Mouse (Mus musculus) hindbrain, postnatal 0 days (tissue): Measurements from ENCODE around the gene Fgfr2. TPM values are rescaled to one million over a fixed set of nuclear protein-coding genes. Genes with fewer than 3 reads are reported as not detected.

ENCODE experiments used
- ATAC-seq: fragments of 200-750 bp; cut with Nextera tagmentation; 2 replicates; pipeline ENCODE4 v1.8.0; 2017; ENCODE audit warnings: mild to moderate bottlenecking, moderate TSS enrichment, moderate library complexity
- DNase-seq: peaks from one replicate; pipeline ENCODE4 v3.0.0-alpha.2; 2015; ENCODE audit warnings: low spot score
- H3K27ac ChIP-seq: fragments of 300-500 bp; sonication (generic); 2 replicates; pipeline ENCODE4 v1.5.1; 2014; ENCODE audit warnings: mild to moderate bottlenecking
- H3K27me3 ChIP-seq: fragments of 300-500 bp; sonication (generic); 2 replicates; pipeline ENCODE4 v1.6.1; 2014; ENCODE audit warnings: low read length, mixed read lengths; ENCODE audit not compliant: insufficient read depth
- H3K36me3 ChIP-seq: fragments of 300-500 bp; sonication (generic); 2 replicates; pipeline ENCODE4 v1.6.1; 2014; ENCODE audit warnings: low read length, mixed read lengths; ENCODE audit not compliant: insufficient read depth
- H3K4me1 ChIP-seq: fragments of 300-500 bp; sonication (generic); 2 replicates; pipeline ENCODE4 v1.6.1; 2014; ENCODE audit warnings: antibody characterized with exemption, low read length, mixed read lengths; ENCODE audit not compliant: insufficient read depth
- H3K4me2 ChIP-seq: fragments of 300-500 bp; sonication (generic); 2 replicates; pipeline ENCODE4 v1.6.1; 2014; ENCODE audit warnings: low read depth, mild to moderate bottlenecking, low read length, moderate library complexity, mixed read lengths
- H3K4me3 ChIP-seq: fragments of 300-500 bp; sonication (generic); 2 replicates; pipeline ENCODE4 v1.5.1; 2014; ENCODE audit warnings: low read length
- H3K9ac ChIP-seq: fragments of 300-500 bp; sonication (generic); replicated peaks from 2 replicates; pipeline ENCODE4 v1.6.1; 2014; ENCODE audit warnings: mild to moderate bottlenecking, low read length, moderate library complexity, mixed read lengths
- H3K9me3 ChIP-seq: fragments of 300-500 bp; sonication (generic); 2 replicates; pipeline ENCODE4 v1.6.1; 2016; ENCODE audit warnings: low read length, mixed read lengths
- CTCF ChIP-seq: IDR thresholded peaks from 2 replicates; pipeline ENCODE4 v1.5.1; 2016; ENCODE audit warnings: antibody characterized with exemption, control low read depth, low read depth
- WGBS: fragments of 180-500 bp; shearing (Covaris S2); extraction: QIAGEN DNeasy Blood & Tissue Kit; methylation state at CpG from one replicate; pipeline ENCODE4 v1.1.7; 2014; 5-methylcytosine and 5-hydroxymethylcytosine counted together
- polyA plus RNA-seq: library from polyadenylated mRNA; unstranded; fragments of >200 nt; fragmentation: Nextera tagmentation; extraction: Ambion mirVana; gene quantifications from 2 replicates; pipeline ENCODE4 v1.2.1, GENCODE M21; 2015
- total RNA-seq: library from RNA; depleted of rRNA; stranded (reverse); fragments of >200 nt; gene quantifications from 2 replicates; pipeline ENCODE4 v1.2.3, GENCODE M21; 2014

Gene Fgfr2
- total and polyA plus RNA-seq, 2 experiments from 2014 or later, result 17.3 to 49.0 TPM

DNA sequence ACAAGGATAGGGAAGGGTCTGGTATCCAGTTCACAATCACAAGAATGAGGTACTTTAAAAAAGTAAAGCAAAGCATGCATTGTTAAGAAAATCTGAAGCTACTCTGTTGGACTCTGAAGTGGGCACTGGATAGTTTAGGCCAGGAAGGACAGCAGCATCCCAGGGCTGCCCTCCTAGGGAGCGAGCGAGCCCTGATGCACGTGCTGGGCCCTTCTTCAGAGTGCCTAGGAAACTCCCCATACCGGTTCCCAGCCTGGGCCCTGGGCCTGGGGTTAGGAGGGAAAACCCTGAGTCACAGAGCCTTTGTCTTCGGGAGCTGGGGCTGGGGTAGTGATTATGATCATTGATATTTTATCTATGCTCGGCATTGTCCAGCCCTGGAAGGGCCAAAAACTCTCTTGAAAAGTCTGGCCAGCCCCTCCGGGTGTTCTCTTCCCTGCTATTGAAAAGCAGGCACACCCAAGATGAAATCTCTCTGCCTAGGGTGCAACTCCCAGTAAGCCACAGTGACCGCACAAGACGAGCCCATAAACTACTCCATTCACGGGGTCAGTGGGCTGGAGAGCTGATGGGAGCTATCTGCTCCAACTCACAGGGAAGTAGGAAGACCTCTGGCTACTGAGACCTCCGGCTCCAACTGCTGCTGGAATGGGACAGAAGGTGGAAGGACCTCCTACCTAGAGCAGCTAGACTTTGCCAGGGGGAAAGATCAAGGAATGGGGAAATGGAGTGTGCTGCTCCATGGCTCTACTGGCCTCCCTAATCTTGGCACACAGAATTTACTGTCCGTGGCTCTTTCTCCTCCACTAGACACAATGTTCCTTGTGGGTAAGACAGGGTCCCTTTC lies 354.4 kb downstream of the Fgfr2 start:
- Histone ChIP-seq H3K27me3 (no peaks in the 10 kb centered on the region), H3K4me1 (no peaks in the 10 kb centered on the region; the same call in 1 of the 2 replicates), H3K9me3 (no peaks in the 10 kb centered on the region), H3K9ac (no peak overlapping the region), H3K27ac (no peak overlapping the region), H3K36me3 (peaks cover 3% of the 10 kb centered on the region), H3K4me2 (no peak overlapping the region), H3K4me3 (no peak overlapping the region)
- 80% methylated on average over 12 of the region's 12 CpGs for WGBS
- DNase-seq (no peak), ATAC-seq (no peak)
- no peak for TF ChIP-seq CTCF

GRCm38 (mm10) chr7:132767999-132768370 lies 355.2 kb downstream of the Fgfr2 start:
- no peaks in the 10 kb centered on the region for H3K27me3 ChIP-seq
- H3K4me1 ChIP-seq, result no peaks in the 10 kb centered on the region; the same call in 1 of the 2 replicates
- no peak for TF ChIP-seq CTCF
- no peak for DNase-seq
- H3K9ac ChIP-seq, result no peak overlapping the region
- WGBS, result 83% methylated on average over 4 of the region's 4 CpGs
- peaks cover 3% of the 10 kb centered on the region for H3K36me3 ChIP-seq
- no peak overlapping the region for H3K4me3 ChIP-seq
- H3K27ac ChIP-seq, result 0 out of 2 replicates have a peak overlapping the region, but pooled peaks have one; percentile 27
- H3K4me2 ChIP-seq, result no peak overlapping the region
- ATAC-seq, result no peak
- H3K9me3 ChIP-seq, result no peaks in the 10 kb centered on the region

DNA sequence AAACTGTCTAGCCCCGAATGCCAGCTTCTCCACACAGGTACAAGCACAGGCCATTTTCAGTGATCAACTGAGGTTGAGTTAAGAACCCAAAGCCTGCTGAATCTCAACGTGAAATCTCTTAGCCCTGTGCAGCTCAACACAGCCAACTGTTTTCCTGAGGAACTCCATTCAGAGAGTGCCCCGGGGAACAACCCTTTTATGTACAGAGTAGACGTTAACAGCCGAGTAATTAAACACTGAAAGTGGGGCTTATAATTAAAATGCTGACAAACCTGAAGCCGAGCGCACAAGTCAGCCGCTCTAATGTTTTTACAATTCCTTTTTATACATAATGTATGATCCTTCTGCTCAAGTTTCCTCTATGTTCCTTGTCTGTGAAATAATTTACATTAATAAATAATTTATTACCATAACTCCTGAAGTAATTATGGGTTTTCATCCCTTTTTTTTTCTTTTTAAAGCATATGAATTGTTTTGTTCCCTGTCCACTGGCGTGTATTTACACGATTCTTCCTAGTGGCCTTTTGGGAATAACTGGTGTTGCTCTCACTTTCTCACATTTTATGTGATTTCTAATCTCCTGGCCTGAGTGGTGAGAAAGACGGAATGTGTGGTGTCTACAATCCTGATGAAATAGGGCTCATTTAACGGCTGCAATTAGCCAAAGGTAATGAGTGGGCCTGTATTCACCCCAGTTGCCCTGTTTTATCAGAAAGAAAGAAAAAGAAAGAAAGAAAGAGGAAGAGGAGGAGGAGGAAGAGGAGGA lies 355.7 kb downstream of the Fgfr2 start:
- 34% methylated on average over 12 of the region's 12 CpGs for WGBS

GRCm38 (mm10) chr7:132766235-132766871 lies 356.8 kb downstream of the Fgfr2 start:
- H3K36me3 ChIP-seq, result peaks cover 3% of the 10 kb centered on the region
- WGBS, result 79% methylated on average over 11 of the region's 11 CpGs
- H3K9ac ChIP-seq, result no peak overlapping the region
- no peaks in the 10 kb centered on the region; the same call in 1 of the 2 replicates for H3K4me1 ChIP-seq
- H3K4me3 ChIP-seq, result no peak overlapping the region
- H3K27ac ChIP-seq, result 0 out of 2 replicates have a peak overlapping the region, but pooled peaks have one; percentile 5
- no peak for TF ChIP-seq CTCF
- no peak overlapping the region for H3K4me2 ChIP-seq
- DNase-seq (no peak), ATAC-seq (no peak)
- H3K9me3 ChIP-seq, result no peaks in the 10 kb centered on the region
- H3K27me3 ChIP-seq, result no peaks in the 10 kb centered on the region

More for the DNA sequence above, 355.7 kb downstream of the Fgfr2 start:
- TF ChIP-seq CTCF, result no peak
- 0 out of 2 replicates have a peak overlapping the region, but pooled peaks have one; percentile 27 for H3K27ac ChIP-seq
- peak; percentile 43 for DNase-seq
- no peak overlapping the region for H3K4me2 ChIP-seq
- no peaks in the 10 kb centered on the region for H3K9me3 ChIP-seq
- H3K9ac ChIP-seq, result no peak overlapping the region
- H3K4me1 ChIP-seq, result no peaks in the 10 kb centered on the region; the same call in 1 of the 2 replicates
- no peak overlapping the region for H3K4me3 ChIP-seq
- H3K27me3 ChIP-seq, result no peaks in the 10 kb centered on the region
- no peak for ATAC-seq
- H3K36me3 ChIP-seq, result peaks cover 3% of the 10 kb centered on the region

DNA sequence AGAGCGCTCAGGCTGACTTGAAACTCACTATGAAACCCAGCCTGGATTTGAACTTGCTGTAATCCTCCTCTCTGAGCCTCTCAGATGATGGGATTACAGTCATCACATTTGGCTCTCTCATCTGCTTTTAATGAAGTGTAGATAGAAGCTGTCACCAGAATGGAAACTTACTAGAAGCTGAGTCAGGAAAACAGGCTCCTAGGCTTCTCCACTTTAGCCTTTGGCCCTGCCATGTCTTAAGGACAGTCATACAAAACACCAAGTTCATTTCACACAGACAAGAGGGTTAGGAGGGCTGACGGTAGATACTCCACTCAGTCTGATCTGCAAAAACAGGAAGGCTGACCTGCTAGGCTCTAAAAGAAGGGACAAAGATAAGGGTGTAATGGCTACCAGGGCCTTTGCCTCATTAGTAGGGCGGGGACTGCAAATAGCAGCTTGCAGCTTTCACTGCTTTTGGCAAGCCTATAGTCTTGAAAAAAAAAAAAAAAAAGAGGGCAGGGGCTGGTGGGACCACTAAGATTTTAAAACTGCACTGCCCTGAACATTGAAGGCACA lies 357.4 kb downstream of the Fgfr2 start:
- Histone ChIP-seq H3K27me3 (no peaks in the 10 kb centered on the region), H3K36me3 (peaks cover 3% of the 10 kb centered on the region; the same call in 1 of the 2 replicates), H3K4me3 (no peak overlapping the region), H3K9me3 (no peaks in the 10 kb centered on the region), H3K4me2 (no peak overlapping the region), H3K27ac (no peak overlapping the region), H3K9ac (no peak overlapping the region), H3K4me1 (no peaks in the 10 kb centered on the region; the same call in 1 of the 2 replicates)
- DNase-seq (no peak), ATAC-seq (no peak)
- WGBS, result 85% methylated on average over 3 of the region's 3 CpGs
- TF ChIP-seq CTCF, result no peak

- Histone ChIP-seq H3K9me3 (no peaks in the 10 kb centered on the region), H3K36me3 (peaks cover 3% of the 10 kb centered on the region; the same call in 1 of the 2 replicates)
Measured at GRCm38 (mm10) chr7:132764896-132765491, 358.2 kb downstream of the Fgfr2 start.

More at GRCm38 (mm10) chr7:132764896-132765491, 358.2 kb downstream of the Fgfr2 start:
- WGBS, result 80% methylated on average over 4 of the region's 4 CpGs
- H3K4me2 ChIP-seq, result no peak overlapping the region
- H3K27me3 ChIP-seq, result no peaks in the 10 kb centered on the region
- no peak overlapping the region for H3K27ac ChIP-seq
- DNase-seq, result no peak
- no peak for TF ChIP-seq CTCF
- no peak overlapping the region for H3K4me3 ChIP-seq
- H3K9ac ChIP-seq, result no peak overlapping the region
- ATAC-seq, result no peak
- H3K4me1 ChIP-seq, result peaks cover 4% of the 10 kb centered on the region; the same call in 1 of the 2 replicates
